Mouse (Mus musculus) intestine, postnatal 0 days (tissue): Measurements from ENCODE around the gene Opn1sw. TPM values are rescaled to one million over a fixed set of nuclear protein-coding genes. Genes with fewer than 3 reads are reported as not detected.

ENCODE experiments used
- ATAC-seq: fragments of 200-750 bp; cut with Nextera tagmentation; 2 replicates; pipeline ENCODE4 v1.8.0; 2017; ENCODE audit warnings: mild to moderate bottlenecking, moderate TSS enrichment, moderate library complexity
- H3K27ac ChIP-seq: fragments of 300-500 bp; sonication (generic); 2 replicates; pipeline ENCODE4 v1.5.1; 2014; ENCODE audit warnings: mild to moderate bottlenecking, low read depth, low read length, moderate library complexity
- H3K27me3 ChIP-seq: fragments of 300-500 bp; sonication (generic); replicated peaks from 2 replicates; pipeline ENCODE4 v1.6.1; 2014; ENCODE audit warnings: low read length, mixed read lengths; ENCODE audit not compliant: control insufficient read depth, insufficient read depth
- H3K36me3 ChIP-seq: fragments of 300-500 bp; sonication (generic); 2 replicates; pipeline ENCODE4 v1.6.1; 2014; ENCODE audit warnings: mild to moderate bottlenecking, moderate library complexity; ENCODE audit not compliant: control insufficient read depth, insufficient read depth
- H3K4me1 ChIP-seq: fragments of 300-500 bp; sonication (generic); replicated peaks from 2 replicates; pipeline ENCODE4 v1.6.1; 2014; ENCODE audit warnings: antibody characterized with exemption, low read length, mixed read lengths; ENCODE audit not compliant: control insufficient read depth, insufficient read depth
- H3K4me2 ChIP-seq: fragments of 300-500 bp; sonication (generic); replicated peaks from 2 replicates; pipeline ENCODE4 v1.6.1; 2014; ENCODE audit warnings: low read depth, mild to moderate bottlenecking, moderate library complexity
- H3K4me3 ChIP-seq: fragments of 300-500 bp; sonication (generic); 2 replicates; pipeline ENCODE4 v1.5.1; 2014; ENCODE audit warnings: low read depth, low read length
- H3K9ac ChIP-seq: fragments of 300-500 bp; sonication (generic); 2 replicates; pipeline ENCODE4 v1.6.1; 2014; ENCODE audit warnings: mild to moderate bottlenecking, low read depth, low read length
- H3K9me3 ChIP-seq: fragments of 300-500 bp; sonication (generic); 2 replicates; pipeline ENCODE4 v1.6.1; 2016; ENCODE audit warnings: mixed run types; ENCODE audit not compliant: control insufficient read depth
- CTCF ChIP-seq: sonication (generic); IDR thresholded peaks from 2 replicates; pipeline ENCODE4 v1.5.1; 2016; ENCODE audit warnings: low read depth, mild to moderate bottlenecking, control low read depth, antibody characterized with exemption, moderate library complexity
- WGBS: fragments of 180-500 bp; shearing (Covaris S2); extraction: QIAGEN DNeasy Blood & Tissue Kit; methylation state at CpG from one replicate; pipeline ENCODE4 v1.1.7; 2014; 5-methylcytosine and 5-hydroxymethylcytosine counted together
- polyA plus RNA-seq: library from polyadenylated mRNA; unstranded; fragments of >200 nt; fragmentation: Nextera tagmentation; extraction: Ambion mirVana; gene quantifications from 2 replicates; pipeline ENCODE4 v1.2.1, GENCODE M21; 2015

The Opn1sw gene
- polyA plus RNA-seq, 1 experiment from 2014 or later: 0.13 TPM

DNA sequence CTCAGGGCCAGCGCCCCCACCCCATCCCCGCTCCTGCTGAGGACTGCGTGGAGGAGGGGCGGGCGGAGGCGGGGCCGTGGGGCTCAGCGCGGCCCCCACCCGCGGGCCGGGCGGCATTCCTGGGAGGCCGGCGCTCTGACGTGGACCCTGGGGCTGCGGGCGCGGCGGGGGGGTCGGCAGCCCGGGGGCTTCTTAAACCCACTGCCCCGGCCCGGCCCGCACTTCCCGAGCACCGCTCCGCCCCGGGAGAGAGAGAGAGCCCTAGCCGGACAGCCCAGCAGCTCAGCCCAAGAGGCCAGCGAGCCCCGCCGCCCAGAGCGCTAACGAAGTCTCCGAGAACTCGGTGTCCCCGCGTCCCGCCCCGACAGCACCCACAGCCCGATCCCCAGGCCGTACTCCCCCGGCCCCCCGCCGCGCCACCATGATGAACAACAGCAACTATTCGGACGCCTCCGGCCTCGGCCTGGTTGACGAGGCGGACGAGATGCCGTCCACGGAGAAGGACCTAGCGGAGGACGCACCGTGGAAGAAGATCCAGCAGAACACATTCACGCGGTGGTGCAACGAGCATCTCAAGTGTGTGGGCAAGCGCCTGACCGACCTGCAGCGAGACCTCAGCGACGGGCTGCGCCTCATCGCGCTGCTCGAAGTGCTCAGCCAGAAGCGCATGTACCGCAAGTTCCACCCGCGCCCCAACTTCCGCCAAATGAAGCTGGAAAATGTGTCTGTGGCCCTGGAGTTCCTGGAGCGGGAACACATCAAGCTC is 45.0 kb upstream of the Opn1sw start, which contains the start of gene Flnc:
Flnc (plus strand) TSS at position 219 of the 766 bp plus-strand sequence.
- peaks cover 42% of the 10 kb centered on the region for H3K27me3 ChIP-seq
- ATAC-seq: peak; percentile 37
- H3K9ac ChIP-seq: peak within 1 kb of the TSS; percentile 65
- no peaks in the 10 kb centered on the region for H3K36me3 ChIP-seq
- peak within 1 kb of the TSS; percentile 85 for H3K4me2 ChIP-seq
- no peaks in the 10 kb centered on the region for H3K9me3 ChIP-seq
- H3K4me3 ChIP-seq: peak within 1 kb of the TSS; percentile 62
- WGBS: 1% methylated on average over 71 of the region's 77 CpGs
- TF ChIP-seq CTCF: no peak
- H3K27ac ChIP-seq: peak within 1 kb of the TSS; percentile 50
- H3K4me1 ChIP-seq: no peaks in the 10 kb centered on the region

DNA sequence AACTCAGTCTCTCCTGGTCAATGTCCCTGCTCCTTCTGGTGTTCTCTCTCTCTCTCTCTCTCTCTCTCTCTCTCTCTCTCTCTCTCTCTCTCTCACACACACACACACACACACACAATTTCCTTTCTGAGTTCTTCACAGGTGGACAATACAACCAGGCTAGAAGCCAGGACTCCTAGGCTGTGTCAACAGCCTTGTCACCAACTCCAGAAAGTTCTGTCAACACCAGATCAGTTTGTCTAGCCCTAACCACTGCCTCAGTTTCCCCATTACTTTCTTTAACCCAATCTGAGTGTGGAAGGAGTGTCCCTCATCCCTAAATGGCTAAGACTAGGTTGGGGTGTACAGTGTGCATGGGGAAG is 44.4 kb upstream of the Opn1sw start:
- no peaks in the 10 kb centered on the region for H3K36me3 ChIP-seq
- TF ChIP-seq CTCF: no peak
- no peaks in the 10 kb centered on the region for H3K4me1 ChIP-seq
- H3K27me3 ChIP-seq: peaks cover 42% of the 10 kb centered on the region
- peak overlapping the region; percentile 65; the same call in 1 of the 2 replicates for H3K9ac ChIP-seq
- H3K27ac ChIP-seq: no peak overlapping the region
- H3K9me3 ChIP-seq: no peaks in the 10 kb centered on the region
- ATAC-seq: no peak
- peak overlapping the region; percentile 85 for H3K4me2 ChIP-seq
- H3K4me3 ChIP-seq: peak overlapping the region; percentile 62

DNA sequence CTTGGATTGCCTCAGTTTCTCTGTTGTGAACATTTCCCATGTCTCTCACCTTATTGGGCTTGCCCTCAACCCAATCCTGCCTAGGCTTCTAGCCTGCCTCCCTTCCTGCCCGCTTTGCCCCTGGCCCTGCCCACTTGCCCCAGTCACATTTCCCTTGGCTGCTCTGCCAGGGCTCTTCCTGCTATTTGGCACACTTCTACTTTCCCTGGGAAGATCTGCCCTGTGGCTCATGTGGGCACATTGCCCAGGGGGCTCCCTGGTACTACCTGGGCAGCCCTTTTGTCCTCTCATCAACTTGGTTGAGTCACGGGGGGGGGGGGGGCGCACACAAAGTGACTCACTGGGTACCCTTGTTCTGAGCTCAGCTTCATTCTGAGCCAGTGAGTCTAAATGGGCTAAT is 43.9 kb upstream of the Opn1sw start:
- H3K27ac ChIP-seq: no peak overlapping the region
- H3K36me3 ChIP-seq: no peaks in the 10 kb centered on the region
- no peak overlapping the region for H3K4me2 ChIP-seq
- no peak for TF ChIP-seq CTCF
- 66% methylated on average over 3 of the region's 3 CpGs for WGBS
- no peaks in the 10 kb centered on the region for H3K4me1 ChIP-seq
- ATAC-seq: no peak
- no peaks in the 10 kb centered on the region for H3K9me3 ChIP-seq
- no peak overlapping the region for H3K9ac ChIP-seq
- peaks cover 42% of the 10 kb centered on the region for H3K27me3 ChIP-seq
- no peak overlapping the region for H3K4me3 ChIP-seq

DNA sequence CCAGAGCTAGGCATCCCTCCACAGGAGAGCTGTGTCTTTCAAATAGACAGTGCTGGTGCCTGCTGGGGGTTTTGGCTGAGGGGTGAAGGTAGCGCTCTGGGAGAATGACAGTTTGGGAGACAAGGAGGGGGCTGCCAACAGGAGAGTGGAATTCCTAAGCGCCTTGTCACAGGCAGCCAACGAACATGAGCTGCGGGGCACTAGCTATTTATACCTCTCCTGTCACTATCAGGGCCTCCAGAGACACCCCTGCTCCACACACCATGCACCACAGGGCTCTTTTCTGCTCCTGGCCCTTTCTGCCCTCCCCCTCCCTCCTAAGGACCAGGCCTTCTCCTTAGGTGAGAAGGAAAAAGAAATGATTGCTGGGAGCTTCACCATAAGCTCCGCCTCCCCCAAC is 43.2 kb upstream of the Opn1sw start:
- 53% methylated on average over 5 of the region's 5 CpGs for WGBS
- H3K9me3 ChIP-seq: no peaks in the 10 kb centered on the region
- ATAC-seq: no peak
- H3K9ac ChIP-seq: no peak overlapping the region
- no peak for TF ChIP-seq CTCF
- H3K4me1 ChIP-seq: no peaks in the 10 kb centered on the region
- no peak overlapping the region for H3K27ac ChIP-seq
- no peak overlapping the region for H3K4me2 ChIP-seq
- peaks cover 42% of the 10 kb centered on the region for H3K27me3 ChIP-seq
- no peaks in the 10 kb centered on the region for H3K36me3 ChIP-seq
- H3K4me3 ChIP-seq: no peak overlapping the region

DNA sequence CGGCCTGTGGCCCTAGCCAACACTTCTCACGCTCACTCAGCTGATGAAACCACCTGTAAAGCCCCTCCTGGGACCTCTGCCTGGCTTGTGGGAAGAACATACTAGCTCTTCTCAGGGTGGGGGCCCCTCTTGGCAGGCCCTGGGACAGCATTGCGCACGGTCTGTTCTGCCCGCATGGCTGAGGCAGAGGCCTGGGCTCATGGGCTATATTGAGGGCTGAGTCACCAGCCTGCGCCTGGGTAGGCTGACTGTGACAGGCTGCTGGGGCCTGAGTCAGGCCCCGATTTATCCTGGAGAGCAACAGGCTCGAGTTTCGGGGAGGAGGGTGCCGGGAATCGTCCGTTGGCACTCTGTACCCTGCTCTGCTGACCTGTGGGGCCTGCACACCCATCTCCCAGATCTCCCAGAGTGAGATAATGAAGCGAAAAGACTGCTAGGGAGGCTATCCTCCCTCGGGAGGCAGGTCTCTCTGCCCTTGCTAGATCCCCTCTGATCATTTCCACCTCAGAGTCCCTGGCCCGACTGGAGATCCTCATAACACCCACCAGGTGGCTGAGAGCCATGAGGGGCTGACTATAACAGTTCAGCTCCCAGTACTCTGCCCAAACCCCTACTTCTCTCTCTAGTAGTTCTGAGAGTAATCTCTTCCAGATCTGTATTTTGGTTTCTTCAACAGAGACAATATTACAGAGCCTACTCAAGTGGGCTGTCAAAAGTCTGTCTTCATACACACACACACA is 42.6 kb upstream of the Opn1sw start:
- ATAC-seq: no peak
- Histone ChIP-seq H3K9me3 (no peaks in the 10 kb centered on the region), H3K27me3 (peaks cover 41% of the 10 kb centered on the region), H3K4me3 (no peak overlapping the region), H3K4me1 (no peaks in the 10 kb centered on the region), H3K36me3 (no peaks in the 10 kb centered on the region), H3K27ac (no peak overlapping the region), H3K4me2 (no peak overlapping the region), H3K9ac (no peak overlapping the region)
- TF ChIP-seq CTCF: no peak
- 57% methylated on average over 15 of the region's 15 CpGs for WGBS

DNA sequence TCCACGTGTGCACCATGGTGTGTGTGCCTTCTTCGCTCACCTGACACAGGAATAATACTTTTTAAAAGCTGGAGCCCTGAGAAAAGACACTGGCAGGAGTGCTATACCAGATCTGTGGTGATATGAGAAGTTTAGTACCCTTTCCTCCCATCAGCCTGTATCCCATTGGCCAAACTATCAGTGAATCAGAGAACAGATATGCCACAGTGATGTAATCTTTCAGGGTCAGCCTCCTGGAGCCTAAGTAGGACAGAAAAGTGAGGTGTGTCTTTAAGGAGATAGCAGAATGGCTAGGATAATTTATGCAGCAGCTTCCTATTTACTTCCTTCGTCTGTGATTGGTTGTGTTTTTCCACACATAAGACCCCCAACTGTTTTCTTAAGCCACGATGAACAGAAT is 39.9 kb upstream of the Opn1sw start:
- no peak overlapping the region for H3K9ac ChIP-seq
- no peaks in the 10 kb centered on the region for H3K4me1 ChIP-seq
- no peak for ATAC-seq
- H3K27me3 ChIP-seq: peaks cover 16% of the 10 kb centered on the region
- no peaks in the 10 kb centered on the region for H3K36me3 ChIP-seq
- H3K4me2 ChIP-seq: no peak overlapping the region
- 64% methylated on average over 4 of the region's 4 CpGs for WGBS
- no peaks in the 10 kb centered on the region for H3K9me3 ChIP-seq
- TF ChIP-seq CTCF: no peak
- H3K4me3 ChIP-seq: no peak overlapping the region
- no peak overlapping the region for H3K27ac ChIP-seq
